Mouse (Mus musculus): ENCODE measurements around the gene Gimap9. TPM values are rescaled to one million over a fixed set of nuclear protein-coding genes. Genes with fewer than 3 reads are reported as not detected.

Gimap9 gene
- polyA plus RNA-seq (2012; ENCODE audit: insufficient read depth, insufficient read length, low replicate concordance, missing spikeins), result not detected in 2 replicates

- WGBS, result 32% methylated on average over 13 of the region's 13 CpGs
- TF ChIP-seq POLR2A (IDR thresholded peaks at IDR 0.05; ENCODE audit: insufficient read depth, low read depth, low read length) (no peak), CTCF (IDR thresholded peaks at IDR 0.05; ENCODE audit: insufficient read depth, low read depth, low read length) (no peak)
- H3K27ac ChIP-seq (ENCODE audit: insufficient read depth, low read depth, low read length), result no peak within 1 kb of the TSS
- H3K4me1 ChIP-seq (ENCODE audit: control insufficient read depth, insufficient read depth, low read length), result peaks cover 2% of the 10 kb centered on the region; the same call in 1 of the 2 replicates
- H3K4me3 ChIP-seq (ENCODE audit: insufficient read depth, low read depth, low read length), result peak within 1 kb of the TSS; percentile 12
These were observed at the start of gene Gimap9 for GRCm38 (mm10) chr6:48675931-48676859. TSS of gene Gimap9 (plus strand) at chr6:48676129.

- Histone ChIP-seq H3K27ac (ENCODE audit: insufficient read depth, low read depth, low read length) (peak within 1 kb of the TSS; percentile 22), H3K4me3 (ENCODE audit: insufficient read depth, low read depth, low read length) (peak within 1 kb of the TSS; percentile 67), H3K4me1 (ENCODE audit: control insufficient read depth, insufficient read depth, low read length) (peaks cover 22% of the 10 kb centered on the region)
- 40% methylated on average over 8 of the region's 8 CpGs for WGBS
- TF ChIP-seq POLR2A (IDR thresholded peaks at IDR 0.05; ENCODE audit: insufficient read depth, low read depth, low read length) (no peak), CTCF (IDR thresholded peaks at IDR 0.05; ENCODE audit: insufficient read depth, low read depth, low read length) (no peak)
These were observed 49.5 kb upstream of the Gimap9 start, which contains the start of gene AI854703 for GRCm38 (mm10) chr6:48626464-48626863. TSS of gene AI854703 (plus strand) at chr6:48626764.

- WGBS, result under 1% methylated on average over 32 of the region's 32 CpGs
- no peak for TF ChIP-seq POLR2A (IDR thresholded peaks at IDR 0.05; ENCODE audit: insufficient read depth, low read depth, low read length)
- TF ChIP-seq CTCF (IDR thresholded peaks at IDR 0.05; ENCODE audit: insufficient read depth, low read depth, low read length), result no peak
- Histone ChIP-seq H3K27ac (ENCODE audit: insufficient read depth, low read depth, low read length) (peak overlapping the region; percentile 22), H3K4me1 (ENCODE audit: control insufficient read depth, insufficient read depth, low read length) (peaks cover 22% of the 10 kb centered on the region), H3K4me3 (ENCODE audit: insufficient read depth, low read depth, low read length) (peak overlapping the region; percentile 67)
These were observed 48.9 kb upstream of the Gimap9 start for GRCm38 (mm10) chr6:48626984-48627383.

- TF ChIP-seq POLR2A (IDR thresholded peaks at IDR 0.05; ENCODE audit: insufficient read depth, low read depth, low read length), result no peak
- TF ChIP-seq CTCF (IDR thresholded peaks at IDR 0.05; ENCODE audit: insufficient read depth, low read depth, low read length), result no peak
- peaks cover 22% of the 10 kb centered on the region for H3K4me1 ChIP-seq (ENCODE audit: control insufficient read depth, insufficient read depth, low read length)
- no peak overlapping the region; the same call in 1 of the 2 replicates for H3K27ac ChIP-seq (ENCODE audit: insufficient read depth, low read depth, low read length)
- H3K4me3 ChIP-seq (ENCODE audit: insufficient read depth, low read depth, low read length), result peak overlapping the region; percentile 67
- WGBS, result 3% methylated on average over 7 of the region's 7 CpGs
These were observed 48.4 kb upstream of the Gimap9 start for GRCm38 (mm10) chr6:48627511-48627924.

GRCm38 (mm10) chr6:48628377-48628776, 47.6 kb upstream of the Gimap9 start:
- TF ChIP-seq POLR2A (IDR thresholded peaks at IDR 0.05; ENCODE audit: insufficient read depth, low read depth, low read length), result no peak
- TF ChIP-seq CTCF (IDR thresholded peaks at IDR 0.05; ENCODE audit: insufficient read depth, low read depth, low read length), result no peak
- no peak overlapping the region for H3K4me3 ChIP-seq (ENCODE audit: insufficient read depth, low read depth, low read length)
- H3K4me1 ChIP-seq (ENCODE audit: control insufficient read depth, insufficient read depth, low read length), result peaks cover 22% of the 10 kb centered on the region
- 88% methylated on average over 3 of the region's 3 CpGs for WGBS
- H3K27ac ChIP-seq (ENCODE audit: insufficient read depth, low read depth, low read length), result no peak overlapping the region

- Histone ChIP-seq H3K4me3 (ENCODE audit: insufficient read depth, low read depth, low read length) (peak overlapping the region; percentile 53), H3K27ac (ENCODE audit: insufficient read depth, low read depth, low read length) (no peak overlapping the region; the same call in 1 of the 2 replicates)
- WGBS, result 13% methylated on average over 54 of the region's 54 CpGs
These were observed 46.9 kb upstream of the Gimap9 start for GRCm38 (mm10) chr6:48628808-48629660.

GRCm38 (mm10) chr6:48629661-48630034, 46.3 kb upstream of the Gimap9 start:
- H3K27ac ChIP-seq (ENCODE audit: insufficient read depth, low read depth, low read length), result no peak overlapping the region
- 20% methylated on average over 13 of the region's 13 CpGs for WGBS

More at GRCm38 (mm10) chr6:48628808-48629660, 46.9 kb upstream of the Gimap9 start:
- TF ChIP-seq CTCF (IDR thresholded peaks at IDR 0.05; ENCODE audit: insufficient read depth, low read depth, low read length) (no peak), POLR2A (IDR thresholded peaks at IDR 0.05; ENCODE audit: insufficient read depth, low read depth, low read length) (peak; percentile 57; the same call in 1 of the 2 replicates)
- H3K4me1 ChIP-seq (ENCODE audit: control insufficient read depth, insufficient read depth, low read length), result peaks cover 22% of the 10 kb centered on the region

GRCm38 (mm10) chr6:48630831-48631230, 45.1 kb upstream of the Gimap9 start:
- TF ChIP-seq CTCF (IDR thresholded peaks at IDR 0.05; ENCODE audit: insufficient read depth, low read depth, low read length), result no peak
- no peak for TF ChIP-seq POLR2A (IDR thresholded peaks at IDR 0.05; ENCODE audit: insufficient read depth, low read depth, low read length)
- Histone ChIP-seq H3K4me1 (ENCODE audit: control insufficient read depth, insufficient read depth, low read length) (peaks cover 22% of the 10 kb centered on the region), H3K4me3 (ENCODE audit: insufficient read depth, low read depth, low read length) (no peak overlapping the region), H3K27ac (ENCODE audit: insufficient read depth, low read depth, low read length) (no peak overlapping the region)
- 89% methylated on average over 8 of the region's 8 CpGs for WGBS

More at GRCm38 (mm10) chr6:48629661-48630034, 46.3 kb upstream of the Gimap9 start:
- Histone ChIP-seq H3K4me1 (ENCODE audit: control insufficient read depth, insufficient read depth, low read length) (peaks cover 22% of the 10 kb centered on the region), H3K4me3 (ENCODE audit: insufficient read depth, low read depth, low read length) (peak overlapping the region; percentile 53)
- no peak for TF ChIP-seq POLR2A (IDR thresholded peaks at IDR 0.05; ENCODE audit: insufficient read depth, low read depth, low read length)
- no peak for TF ChIP-seq CTCF (IDR thresholded peaks at IDR 0.05; ENCODE audit: insufficient read depth, low read depth, low read length)
